Mouse (Mus musculus) hindbrain, embryonic 11.5 days (tissue): ENCODE measurements around the gene Fam53b. TPM values are rescaled to one million over a fixed set of nuclear protein-coding genes. Genes with fewer than 3 reads are reported as not detected.

Experiments used
- ATAC-seq: fragments of 200-750 bp; cut with Nextera tagmentation; 2 replicates; pipeline ENCODE4 v1.8.0; 2017; ENCODE audit warnings: mild to moderate bottlenecking, moderate TSS enrichment, moderate library complexity; ENCODE audit not compliant: low FRiP score
- DNase-seq: peaks from one replicate; pipeline ENCODE4 v3.0.0-alpha.2; 2015; ENCODE audit warnings: low spot score
- H3K27ac ChIP-seq: fragments of 300-500 bp; sonication (generic); 2 replicates; pipeline ENCODE4 v1.5.1; 2014; ENCODE audit warnings: mild to moderate bottlenecking, low read depth, low read length
- H3K27me3 ChIP-seq: fragments of 300-500 bp; sonication (generic); 2 replicates; pipeline ENCODE4 v1.6.1; 2014; ENCODE audit warnings: mild to moderate bottlenecking, low read length, moderate library complexity, mixed read lengths; ENCODE audit not compliant: control insufficient read depth, insufficient read depth
- H3K36me3 ChIP-seq: fragments of 300-500 bp; sonication (generic); 2 replicates; pipeline ENCODE4 v1.6.1; 2014; ENCODE audit warnings: mild to moderate bottlenecking, low read length, moderate library complexity, mixed read lengths; ENCODE audit not compliant: control insufficient read depth, insufficient read depth
- H3K4me1 ChIP-seq: fragments of 300-500 bp; sonication (generic); replicated peaks from 2 replicates; pipeline ENCODE4 v1.6.1; 2014; ENCODE audit warnings: low read length, mixed read lengths; ENCODE audit not compliant: control insufficient read depth, insufficient read depth
- H3K4me2 ChIP-seq: fragments of 300-500 bp; sonication (generic); replicated peaks from 2 replicates; pipeline ENCODE4 v1.6.1; 2014; ENCODE audit warnings: mild to moderate bottlenecking, low read depth, low read length
- H3K4me3 ChIP-seq: fragments of 300-500 bp; sonication (generic); 2 replicates; pipeline ENCODE4 v1.5.1; 2014; ENCODE audit warnings: low read depth, low read length
- H3K9ac ChIP-seq: fragments of 300-500 bp; sonication (generic); 2 replicates; pipeline ENCODE4 v1.6.1; 2014; ENCODE audit warnings: low read depth, low read length
- H3K9me3 ChIP-seq: fragments of 300-500 bp; sonication (generic); 2 replicates; pipeline ENCODE4 v1.6.1; 2016; ENCODE audit warnings: low read length; ENCODE audit not compliant: control insufficient read depth
- WGBS: fragments of 180-500 bp; shearing (Covaris S2); extraction: QIAGEN DNeasy Blood & Tissue Kit; methylation state at CpG from one replicate; pipeline ENCODE4 v1.1.7; 2014; 5-methylcytosine and 5-hydroxymethylcytosine counted together
- polyA plus RNA-seq: library from polyadenylated mRNA; unstranded; fragments of >200 nt; fragmentation: Nextera tagmentation; extraction: Ambion mirVana; gene quantifications from 2 replicates; pipeline ENCODE4 v1.2.1, GENCODE M21; 2014

The Fam53b gene
- polyA plus RNA-seq, 1 experiment from 2014 or later, result 16.9 TPM

DNA sequence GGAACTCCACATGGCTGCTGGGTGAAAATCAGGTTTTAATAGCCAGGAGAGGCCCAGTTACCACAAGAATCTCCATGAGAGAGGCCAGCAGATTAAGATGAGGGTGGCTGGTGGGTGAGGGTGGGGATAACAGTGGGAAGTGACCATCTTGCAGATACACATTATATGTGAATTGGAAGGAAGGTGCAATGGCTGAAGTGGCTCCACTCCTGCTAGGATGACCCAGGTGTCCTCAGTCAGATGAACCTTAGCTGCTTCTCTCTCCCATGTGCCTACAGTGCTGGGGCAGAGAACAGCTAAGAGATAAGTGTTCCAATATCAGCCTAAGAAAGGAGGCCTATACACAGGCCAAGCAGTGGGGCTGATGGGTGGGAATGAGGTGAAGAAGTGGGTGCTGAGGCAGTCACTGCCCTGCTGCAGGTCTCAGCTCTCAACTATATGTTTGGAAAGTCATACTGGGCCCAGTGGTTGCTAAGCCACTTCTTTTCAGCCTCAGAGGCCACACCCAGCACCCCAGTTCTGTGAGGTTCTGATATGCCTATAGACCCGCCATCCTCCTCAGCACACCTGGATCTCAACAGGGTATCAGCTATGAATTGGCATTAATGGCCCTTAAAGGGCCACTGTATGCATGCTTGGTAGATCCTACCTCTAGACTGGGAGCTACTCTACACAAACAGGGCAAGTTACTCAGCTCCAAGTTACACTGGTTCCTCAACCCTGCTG lies 35.8 kb downstream of the Fam53b start:
- Histone ChIP-seq H3K4me1 (peaks cover 13% of the 10 kb centered on the region), H3K9ac (no peak overlapping the region), H3K27me3 (no peaks in the 10 kb centered on the region), H3K4me3 (no peak overlapping the region), H3K27ac (no peak overlapping the region), H3K9me3 (no peaks in the 10 kb centered on the region), H3K36me3 (no peaks in the 10 kb centered on the region), H3K4me2 (no peak overlapping the region)
- ATAC-seq (no peak), DNase-seq (no peak)
- 78% methylated on average over 1 of the region's 1 CpGs for WGBS

DNA sequence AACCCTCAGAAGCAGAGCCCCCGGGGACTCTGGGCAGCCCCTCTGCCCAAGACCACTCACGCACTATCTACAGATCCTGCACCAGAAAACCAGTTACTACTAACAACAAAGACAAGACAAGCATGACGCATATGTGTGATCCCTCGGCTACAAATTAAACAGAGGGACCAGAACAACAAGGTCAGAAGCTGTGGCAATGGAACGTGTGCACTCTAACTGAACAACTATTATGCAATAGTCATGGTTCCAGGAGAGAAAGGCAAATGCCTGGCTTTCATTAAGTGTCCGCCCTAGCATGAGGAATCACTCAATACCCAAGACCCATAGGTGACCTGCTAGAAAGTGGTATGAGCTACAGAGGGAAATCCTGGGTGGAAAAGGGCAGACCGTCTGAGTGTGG lies 36.6 kb downstream of the Fam53b start:
- Histone ChIP-seq H3K4me1 (peaks cover 13% of the 10 kb centered on the region), H3K27ac (no peak overlapping the region), H3K9ac (no peak overlapping the region), H3K27me3 (no peaks in the 10 kb centered on the region), H3K4me2 (no peak overlapping the region), H3K9me3 (no peaks in the 10 kb centered on the region), H3K36me3 (no peaks in the 10 kb centered on the region), H3K4me3 (no peak overlapping the region)
- ATAC-seq, result no peak
- DNase-seq, result no peak
- WGBS, result 83% methylated on average over 7 of the region's 7 CpGs

DNA sequence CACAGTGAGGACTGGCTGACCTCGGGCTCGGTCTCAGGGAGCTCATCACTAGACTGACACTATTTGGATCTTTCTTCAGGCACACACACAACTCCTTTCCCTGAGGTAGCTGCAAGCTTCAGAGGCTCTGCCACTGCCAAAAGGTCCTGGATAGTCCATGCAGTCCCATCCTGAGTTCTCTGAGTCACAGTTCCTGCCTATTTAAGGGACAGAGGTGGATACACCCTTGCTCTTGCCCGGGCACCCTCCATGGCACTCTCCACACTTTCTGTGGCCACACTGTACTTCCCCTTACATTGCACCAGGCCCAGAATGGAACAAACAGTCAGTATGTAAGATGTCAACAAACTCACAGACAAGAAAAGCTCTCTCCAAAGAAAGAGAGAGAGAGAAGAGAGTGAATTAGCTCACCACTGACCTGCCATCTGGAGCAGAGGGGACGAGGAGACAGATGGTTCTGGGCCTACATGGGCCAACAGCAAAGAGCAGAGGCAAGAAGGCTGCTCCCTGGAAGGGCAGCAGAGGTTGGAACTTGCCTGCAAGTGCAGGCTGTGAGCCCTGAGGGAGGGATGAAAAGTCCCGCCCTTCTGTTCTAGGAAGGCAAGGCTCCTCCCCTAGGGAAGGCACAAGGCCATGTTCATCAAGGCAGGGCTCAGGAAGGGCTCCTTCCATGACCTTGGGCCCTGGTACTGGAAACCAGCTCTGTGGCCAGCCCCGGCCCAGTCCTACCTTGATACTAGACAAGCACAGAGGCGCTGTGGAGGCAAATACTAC lies 37.2 kb downstream of the Fam53b start:
- H3K9ac ChIP-seq, result no peak overlapping the region
- peaks cover 9% of the 10 kb centered on the region for H3K4me1 ChIP-seq
- H3K4me3 ChIP-seq, result no peak overlapping the region
- no peak for ATAC-seq
- no peaks in the 10 kb centered on the region for H3K36me3 ChIP-seq
- WGBS, result 90% methylated on average over 7 of the region's 7 CpGs
- H3K27ac ChIP-seq, result no peak overlapping the region
- no peaks in the 10 kb centered on the region for H3K27me3 ChIP-seq
- DNase-seq, result no peak
- H3K9me3 ChIP-seq, result no peaks in the 10 kb centered on the region
- H3K4me2 ChIP-seq, result no peak overlapping the region

DNA sequence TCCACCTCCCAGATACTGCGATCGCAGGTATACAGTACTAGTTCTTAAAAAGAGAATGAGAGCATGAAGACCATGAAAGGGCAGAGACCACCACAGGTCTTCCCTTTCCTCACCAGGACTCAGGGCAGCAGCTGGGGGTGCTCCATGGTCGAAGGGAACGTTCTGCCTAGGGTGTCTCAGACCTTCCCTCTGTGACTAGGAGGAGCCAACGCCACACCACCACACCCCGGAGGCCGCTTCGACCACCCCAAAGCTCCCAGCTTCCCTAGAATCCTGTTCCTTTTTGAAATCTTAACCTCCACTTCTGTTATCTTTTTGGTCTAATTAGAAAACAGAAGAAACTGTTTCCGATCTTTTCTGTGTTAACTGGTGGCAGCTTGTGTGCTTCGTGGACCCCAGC lies 37.8 kb downstream of the Fam53b start:
- 94% methylated on average over 10 of the region's 10 CpGs for WGBS
- Histone ChIP-seq H3K4me2 (no peak overlapping the region), H3K36me3 (no peaks in the 10 kb centered on the region), H3K9ac (no peak overlapping the region), H3K4me1 (peaks cover 3% of the 10 kb centered on the region; the same call in 1 of the 2 replicates), H3K27me3 (no peaks in the 10 kb centered on the region), H3K4me3 (no peak overlapping the region), H3K9me3 (no peaks in the 10 kb centered on the region), H3K27ac (no peak overlapping the region)
- DNase-seq, result no peak
- no peak for ATAC-seq

DNA sequence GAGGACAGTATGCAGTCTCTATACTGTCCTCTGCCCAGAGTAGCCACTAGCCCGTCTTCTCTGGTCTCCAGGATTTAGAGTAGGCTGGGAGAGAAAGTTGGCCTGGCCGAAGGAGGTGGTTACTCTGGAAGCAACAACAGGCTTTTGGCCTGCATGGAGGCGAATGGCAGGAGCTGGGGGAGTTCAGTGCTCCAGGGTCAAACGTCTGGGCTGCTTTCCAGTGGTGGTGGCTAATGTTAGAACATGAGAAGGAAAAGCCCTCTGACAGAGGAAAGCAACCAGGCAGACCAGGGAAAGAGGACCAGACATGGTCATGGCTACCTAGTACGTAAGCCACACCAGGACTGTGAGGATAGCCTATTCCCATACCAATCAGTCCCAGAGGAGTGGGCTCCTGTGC lies 38.4 kb downstream of the Fam53b start:
- Histone ChIP-seq H3K27me3 (no peaks in the 10 kb centered on the region), H3K4me3 (no peak overlapping the region), H3K4me2 (no peak overlapping the region), H3K9me3 (no peaks in the 10 kb centered on the region), H3K36me3 (no peaks in the 10 kb centered on the region), H3K4me1 (no peaks in the 10 kb centered on the region), H3K9ac (no peak overlapping the region), H3K27ac (no peak overlapping the region)
- 92% methylated on average over 5 of the region's 5 CpGs for WGBS
- no peak for DNase-seq
- no peak for ATAC-seq

DNA sequence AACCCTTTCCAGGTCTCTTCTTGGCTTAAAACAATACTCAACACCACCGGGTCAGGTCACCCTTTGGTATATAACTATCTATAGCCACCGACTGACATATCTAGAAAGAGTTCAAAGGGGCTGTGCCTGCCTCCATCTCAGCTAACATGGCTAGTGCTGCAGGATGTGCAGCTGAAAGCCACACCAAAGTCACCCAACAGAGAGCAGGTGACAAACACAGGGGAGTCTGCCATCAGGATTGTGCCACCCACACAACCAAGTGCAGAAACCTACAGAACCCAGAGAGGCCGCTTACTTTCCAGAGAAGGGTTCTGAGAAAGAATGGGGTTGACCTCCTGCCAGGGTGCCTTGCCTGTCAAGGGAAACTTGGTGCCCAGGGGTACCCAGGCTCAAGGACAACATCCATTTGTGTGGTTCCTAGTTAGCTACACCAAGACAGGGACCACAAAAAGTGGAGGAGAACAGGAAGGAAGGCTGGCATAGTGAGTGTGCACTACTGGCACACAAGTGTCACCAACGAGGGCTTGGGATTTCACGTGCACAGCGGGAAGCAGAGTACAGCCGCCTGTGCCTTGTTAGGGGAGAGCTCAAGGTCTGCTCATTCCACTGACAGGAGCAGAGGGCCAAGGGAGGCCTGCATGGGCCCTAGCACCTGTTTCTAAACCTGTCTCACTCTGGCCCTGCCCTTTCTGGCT lies 40.5 kb downstream of the Fam53b start:
- Histone ChIP-seq H3K4me3 (no peak overlapping the region), H3K9me3 (no peaks in the 10 kb centered on the region), H3K27me3 (no peaks in the 10 kb centered on the region), H3K36me3 (no peaks in the 10 kb centered on the region), H3K4me2 (no peak overlapping the region), H3K9ac (no peak overlapping the region), H3K4me1 (no peaks in the 10 kb centered on the region), H3K27ac (no peak overlapping the region)
- ATAC-seq, result no peak
- 92% methylated on average over 7 of the region's 7 CpGs for WGBS
- DNase-seq, result no peak

DNA sequence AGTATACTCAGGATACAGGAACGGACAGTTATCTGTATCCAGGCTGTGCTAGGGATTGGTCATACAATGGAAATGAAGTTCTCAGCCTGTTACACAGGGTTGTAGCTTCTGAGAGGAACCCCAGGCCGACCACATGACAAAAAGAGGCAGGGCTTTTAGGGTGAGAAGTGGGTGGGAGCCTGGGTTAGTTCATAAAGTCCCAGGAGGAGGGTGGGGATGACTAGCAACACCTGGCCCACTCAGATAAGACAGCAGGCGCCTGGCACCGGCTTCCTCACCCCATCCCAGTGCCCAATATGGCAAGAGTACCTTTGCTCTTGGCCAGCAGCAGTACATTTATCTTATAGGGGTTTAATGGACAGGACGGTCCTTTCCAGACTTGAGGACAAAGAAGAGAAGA lies 41.2 kb downstream of the Fam53b start:
- Histone ChIP-seq H3K27ac (no peak overlapping the region), H3K36me3 (no peaks in the 10 kb centered on the region), H3K9ac (no peak overlapping the region), H3K4me3 (no peak overlapping the region), H3K27me3 (no peaks in the 10 kb centered on the region), H3K4me2 (no peak overlapping the region), H3K4me1 (no peaks in the 10 kb centered on the region), H3K9me3 (no peaks in the 10 kb centered on the region)
- no peak for ATAC-seq
- WGBS, result 87% methylated on average over 5 of the region's 5 CpGs
- no peak for DNase-seq

DNA sequence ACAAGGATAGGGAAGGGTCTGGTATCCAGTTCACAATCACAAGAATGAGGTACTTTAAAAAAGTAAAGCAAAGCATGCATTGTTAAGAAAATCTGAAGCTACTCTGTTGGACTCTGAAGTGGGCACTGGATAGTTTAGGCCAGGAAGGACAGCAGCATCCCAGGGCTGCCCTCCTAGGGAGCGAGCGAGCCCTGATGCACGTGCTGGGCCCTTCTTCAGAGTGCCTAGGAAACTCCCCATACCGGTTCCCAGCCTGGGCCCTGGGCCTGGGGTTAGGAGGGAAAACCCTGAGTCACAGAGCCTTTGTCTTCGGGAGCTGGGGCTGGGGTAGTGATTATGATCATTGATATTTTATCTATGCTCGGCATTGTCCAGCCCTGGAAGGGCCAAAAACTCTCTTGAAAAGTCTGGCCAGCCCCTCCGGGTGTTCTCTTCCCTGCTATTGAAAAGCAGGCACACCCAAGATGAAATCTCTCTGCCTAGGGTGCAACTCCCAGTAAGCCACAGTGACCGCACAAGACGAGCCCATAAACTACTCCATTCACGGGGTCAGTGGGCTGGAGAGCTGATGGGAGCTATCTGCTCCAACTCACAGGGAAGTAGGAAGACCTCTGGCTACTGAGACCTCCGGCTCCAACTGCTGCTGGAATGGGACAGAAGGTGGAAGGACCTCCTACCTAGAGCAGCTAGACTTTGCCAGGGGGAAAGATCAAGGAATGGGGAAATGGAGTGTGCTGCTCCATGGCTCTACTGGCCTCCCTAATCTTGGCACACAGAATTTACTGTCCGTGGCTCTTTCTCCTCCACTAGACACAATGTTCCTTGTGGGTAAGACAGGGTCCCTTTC lies 45.0 kb downstream of the Fam53b start:
- no peak overlapping the region for H3K27ac ChIP-seq
- ATAC-seq, result no peak
- WGBS, result 85% methylated on average over 12 of the region's 12 CpGs

More for the DNA sequence above, 45.0 kb downstream of the Fam53b start:
- Histone ChIP-seq H3K9me3 (no peaks in the 10 kb centered on the region), H3K4me3 (no peak overlapping the region), H3K4me2 (no peak overlapping the region), H3K27me3 (no peaks in the 10 kb centered on the region), H3K36me3 (no peaks in the 10 kb centered on the region), H3K4me1 (no peaks in the 10 kb centered on the region), H3K9ac (no peak overlapping the region)
- DNase-seq, result no peak
